Mouse (Mus musculus) E14TG2a.4 (cell line): ENCODE measurements around the gene Rassf8.

ENCODE experiments used
- H3K27me3 ChIP-seq: 2 replicates; pipeline ENCODE4 v1.6.1; 2014; ENCODE audit warnings: low read length, control low read depth; ENCODE audit not compliant: insufficient read depth
- H3K36me3 ChIP-seq: 2 replicates; pipeline ENCODE4 v1.6.1; 2014; ENCODE audit warnings: low read length, control low read depth; ENCODE audit not compliant: insufficient read depth
- H3K4me1 ChIP-seq: replicated peaks from 2 replicates; pipeline ENCODE4 v1.6.1; 2014; ENCODE audit warnings: low read depth, low read length, control low read depth
- H3K4me3 ChIP-seq: replicated peaks from 2 replicates; pipeline ENCODE4 v1.5.1; 2014; ENCODE audit warnings: mild to moderate bottlenecking, low read length
- H3K9me3 ChIP-seq: 2 replicates; pipeline ENCODE4 v1.6.1; 2014; ENCODE audit warnings: low read length, control low read depth
- CTCF ChIP-seq: conservative IDR thresholded peaks from 2 replicates; pipeline ENCODE4 v1.5.1; 2014; ENCODE audit warnings: low read length
- NANOG ChIP-seq: IDR thresholded peaks from 2 replicates; pipeline ENCODE4 v1.6.1; 2014; ENCODE audit warnings: borderline replicate concordance, low read length, mixed read lengths
- POU5F1 ChIP-seq: IDR thresholded peaks from 2 replicates; pipeline ENCODE4 v1.6.1; 2014; ENCODE audit warnings: low read length, borderline replicate concordance

Gene Rassf8

GRCm38 (mm10) chr6:145811174-145811573 is 64.6 kb downstream of the Rassf8 start:
- Histone ChIP-seq H3K4me1 (peaks cover 10% of the 10 kb centered on the region), H3K4me3 (no peak overlapping the region), H3K27me3 (no peaks in the 10 kb centered on the region), H3K36me3 (no peaks in the 10 kb centered on the region), H3K9me3 (no peaks in the 10 kb centered on the region)
- no peak for TF ChIP-seq POU5F1
- no peak for TF ChIP-seq NANOG
- TF ChIP-seq CTCF, result no peak

DNA sequence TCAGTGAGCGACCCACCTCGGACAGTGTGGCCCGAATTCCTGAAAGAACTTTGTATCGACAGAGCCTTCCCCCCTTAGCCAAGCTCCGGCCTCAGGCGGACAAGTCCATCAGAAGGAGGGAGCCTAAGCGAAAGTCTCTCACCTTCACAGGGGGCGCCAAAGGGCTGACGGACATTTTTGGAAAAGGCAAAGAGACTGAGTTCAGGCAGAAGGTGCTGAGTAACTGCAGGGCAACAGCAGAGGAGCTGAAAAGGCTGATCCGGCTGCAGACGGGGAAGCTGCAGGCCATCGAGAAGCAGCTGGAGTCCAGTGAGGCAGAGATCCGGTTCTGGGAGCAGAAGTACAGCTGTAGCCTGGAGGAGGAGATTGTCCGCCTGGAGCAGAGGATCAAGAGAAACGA is 68.7 kb downstream of the Rassf8 start:
- TF ChIP-seq CTCF (0 out of 2 replicates have a peak, but pooled peaks have one; percentile 19), POU5F1 (no peak)

DNA sequence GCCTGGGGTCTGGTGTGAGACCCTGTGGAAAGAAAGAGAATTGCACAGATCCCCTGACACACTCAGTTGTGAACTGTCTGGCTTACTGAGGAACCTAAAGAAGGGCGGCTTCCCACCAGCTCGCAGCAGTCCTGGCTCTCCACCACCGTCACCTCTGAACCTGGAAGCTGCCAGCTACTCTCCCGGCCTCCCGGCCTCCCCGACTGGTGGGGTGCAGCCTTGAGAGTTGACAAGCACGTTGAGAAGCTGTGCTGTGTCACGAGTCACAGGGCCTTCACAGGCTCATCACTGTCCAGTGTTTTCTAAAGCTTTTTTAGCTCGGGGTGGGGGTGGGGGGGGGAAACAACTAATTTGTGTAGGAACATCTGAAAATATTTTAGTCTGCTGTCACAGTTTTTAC is 72.6 kb downstream of the Rassf8 start:
- H3K36me3 ChIP-seq, result peaks cover 5% of the 10 kb centered on the region
- peaks cover 14% of the 10 kb centered on the region for H3K4me1 ChIP-seq
- no peak overlapping the region for H3K4me3 ChIP-seq
- peaks cover 10% of the 10 kb centered on the region for H3K9me3 ChIP-seq
- no peaks in the 10 kb centered on the region for H3K27me3 ChIP-seq
- no peak for TF ChIP-seq NANOG
- no peak for TF ChIP-seq CTCF
- no peak for TF ChIP-seq POU5F1

More for the DNA sequence above, 68.7 kb downstream of the Rassf8 start:
- H3K4me3 ChIP-seq, result peak overlapping the region; percentile 57
- H3K27me3 ChIP-seq, result no peaks in the 10 kb centered on the region
- peaks cover 5% of the 10 kb centered on the region for H3K36me3 ChIP-seq
- peaks cover 10% of the 10 kb centered on the region for H3K4me1 ChIP-seq
- no peaks in the 10 kb centered on the region for H3K9me3 ChIP-seq

DNA sequence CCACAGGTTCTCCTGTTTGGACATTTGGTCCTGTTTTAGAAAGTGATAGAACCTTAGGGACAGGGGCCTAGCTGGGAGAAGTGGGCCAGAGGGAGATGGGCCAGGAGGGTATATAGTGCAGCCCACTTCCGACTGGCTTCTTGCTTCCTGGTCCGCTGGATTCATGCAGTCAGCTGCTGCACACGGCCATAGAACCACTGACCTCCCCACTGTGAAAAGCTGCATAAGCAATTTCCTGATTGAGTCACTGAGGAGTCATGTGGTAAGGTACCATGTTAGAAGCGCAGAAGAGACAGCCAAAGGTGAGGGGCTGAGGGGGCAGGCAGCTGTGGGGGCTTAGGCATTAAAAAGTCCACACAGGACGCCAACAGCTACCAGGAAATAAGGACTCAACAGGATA is 75.7 kb downstream of the Rassf8 start:
- Histone ChIP-seq H3K4me1 (0 out of 2 replicates have a peak, but pooled peaks cover 4% of the 10 kb centered on the region), H3K27me3 (no peaks in the 10 kb centered on the region), H3K4me3 (no peak overlapping the region), H3K9me3 (peaks cover 14% of the 10 kb centered on the region), H3K36me3 (peaks cover under 1% of the 10 kb centered on the region; the same call in 1 of the 2 replicates)
- TF ChIP-seq NANOG (no peak), CTCF (no peak), POU5F1 (no peak)

- no peak for TF ChIP-seq POU5F1
- no peaks in the 10 kb centered on the region for H3K36me3 ChIP-seq
- H3K27me3 ChIP-seq, result no peaks in the 10 kb centered on the region
- H3K4me3 ChIP-seq, result no peak overlapping the region
- H3K9me3 ChIP-seq, result peaks cover 14% of the 10 kb centered on the region
- H3K4me1 ChIP-seq, result 0 out of 2 replicates have a peak, but pooled peaks cover 4% of the 10 kb centered on the region
Measured at GRCm38 (mm10) chr6:145823103-145823502, 76.6 kb downstream of the Rassf8 start.

DNA sequence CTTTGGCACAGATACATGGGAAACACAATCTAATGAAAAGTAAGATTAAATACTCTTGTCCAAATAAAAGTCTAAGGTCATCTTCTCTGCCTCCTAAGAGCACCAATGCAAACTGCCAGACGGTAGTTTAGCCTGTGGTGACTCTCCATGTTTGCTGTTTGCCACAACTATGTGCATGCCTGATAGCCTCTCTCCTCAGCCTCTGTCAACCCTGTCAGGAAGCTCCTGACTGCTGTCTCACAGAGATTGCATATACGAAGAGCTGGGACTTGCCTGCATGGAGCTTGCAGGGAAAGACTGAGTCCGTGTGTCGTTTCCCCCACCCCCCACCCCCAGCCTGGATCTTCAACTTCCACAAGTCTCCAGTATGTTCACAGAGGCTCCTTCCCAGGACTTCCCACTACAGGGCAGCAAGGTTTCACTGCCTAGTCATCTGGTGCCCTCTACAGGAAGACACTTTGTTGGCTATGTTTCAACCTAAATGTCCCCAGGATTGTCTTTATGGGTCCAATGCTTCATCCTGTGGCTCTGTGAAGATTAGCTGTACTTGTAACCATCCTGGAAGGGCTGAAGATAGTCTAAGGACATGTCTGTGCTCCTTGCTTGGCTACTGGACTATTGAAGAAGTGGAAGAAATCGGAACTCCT is 77.2 kb downstream of the Rassf8 start:
- no peaks in the 10 kb centered on the region for H3K36me3 ChIP-seq
- H3K27me3 ChIP-seq, result no peaks in the 10 kb centered on the region
- peaks cover 14% of the 10 kb centered on the region for H3K9me3 ChIP-seq
- H3K4me3 ChIP-seq, result no peak overlapping the region
- no peak for TF ChIP-seq NANOG
- TF ChIP-seq POU5F1, result no peak
- peak; percentile 22; the same call in 1 of the 2 replicates for TF ChIP-seq CTCF
- 0 out of 2 replicates have a peak, but pooled peaks cover 4% of the 10 kb centered on the region for H3K4me1 ChIP-seq

- TF ChIP-seq CTCF, result no peak
- Histone ChIP-seq H3K36me3 (no peaks in the 10 kb centered on the region), H3K4me3 (no peak overlapping the region), H3K27me3 (peaks cover 8% of the 10 kb centered on the region; the same call in 1 of the 2 replicates), H3K4me1 (0 out of 2 replicates have a peak, but pooled peaks cover 4% of the 10 kb centered on the region), H3K9me3 (peaks cover 11% of the 10 kb centered on the region)
Measured at GRCm38 (mm10) chr6:145826305-145826704, 79.8 kb downstream of the Rassf8 start.

DNA sequence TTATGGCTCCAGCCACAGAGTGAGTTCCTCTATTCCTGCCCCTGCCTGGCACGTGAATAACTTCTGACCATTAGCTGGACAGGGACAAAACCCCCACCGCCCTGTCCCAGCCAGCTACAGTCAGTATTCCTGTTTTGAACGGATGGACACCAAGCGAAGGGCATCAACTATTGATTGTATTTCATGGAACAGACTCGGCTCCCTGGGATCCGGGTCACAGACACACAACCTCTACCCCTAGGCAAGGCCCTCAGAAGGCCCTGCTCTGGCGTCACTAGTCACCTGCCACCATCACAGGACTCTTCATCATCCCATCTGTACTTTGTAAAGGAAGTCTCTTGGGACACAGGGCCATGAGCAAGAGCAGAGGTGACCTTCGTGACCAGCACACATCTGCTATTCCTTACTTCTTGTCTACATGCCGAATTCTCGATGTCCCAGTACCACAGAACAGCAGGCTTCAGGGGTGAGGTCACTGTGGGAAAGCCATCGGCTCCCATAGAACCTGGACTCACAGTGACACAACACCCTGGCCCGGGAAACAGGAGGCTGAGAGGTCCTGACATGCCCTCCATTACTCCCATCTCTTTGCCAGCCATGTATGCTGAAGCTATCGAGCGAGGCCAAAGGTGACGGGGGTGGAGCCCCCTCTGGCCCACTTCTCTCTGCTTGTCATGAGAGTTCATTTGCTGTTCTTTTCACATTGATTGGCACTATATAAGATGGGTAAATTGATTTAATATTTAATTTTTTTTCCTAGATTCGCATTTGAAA is 82.7 kb downstream of the Rassf8 start:
- H3K9me3 ChIP-seq, result peaks cover 4% of the 10 kb centered on the region
- H3K36me3 ChIP-seq, result no peaks in the 10 kb centered on the region
- no peak for TF ChIP-seq CTCF
- no peak for TF ChIP-seq POU5F1
- TF ChIP-seq NANOG, result no peak
- H3K4me3 ChIP-seq, result no peak overlapping the region
- peaks cover 8% of the 10 kb centered on the region; the same call in 1 of the 2 replicates for H3K27me3 ChIP-seq
- H3K4me1 ChIP-seq, result no peaks in the 10 kb centered on the region
